ENCODE assay signal across 8 mouse cellular contexts in genomic region chr7:141540312-141541081, GRCm38 (mm10). TPM values are rescaled to one million over a fixed set of nuclear protein-coding genes. Genes with fewer than 3 reads are reported as not detected.
DNase-seq lines count a peak whose midpoint lies in the region; ATAC-seq and TF ChIP-seq lines count a peak whose summit lies in the region.

No protein-coding gene starts in this region.

- peak; percentile 19; the same call in 1 of the 2 replicates for ATAC-seq in embryonic facial prominence, embryonic 14.5 days (ENCODE audit: low read depth)
- 0 out of 2 replicates have a peak, but pooled peaks have one; percentile 33 for ATAC-seq in limb, embryonic 12.5 days (ENCODE audit: insufficient number of reproducible peaks, insufficient read depth, low FRiP score, low TSS enrichment, low read depth)
- ATAC-seq in midbrain, embryonic 13.5 days, result 0 out of 2 replicates have a peak, but pooled peaks have one; percentile 2
- peak; percentile 64 for ATAC-seq in stomach, postnatal 0 days (ENCODE audit: low FRiP score, low TSS enrichment)

- 22% methylated on average over 13 of the region's 13 CpGs for WGBS in thymus, adult 2 months
- WGBS in embryonic facial prominence, embryonic 14.5 days, result 57% methylated on average over 13 of the region's 13 CpGs
- 41% methylated on average over 13 of the region's 13 CpGs for WGBS in heart, adult 2 months
- 62% methylated on average over 13 of the region's 13 CpGs for WGBS in limb, embryonic 12.5 days
- 65% methylated on average over 13 of the region's 13 CpGs for WGBS in midbrain, embryonic 13.5 days
- 47% methylated on average over 13 of the region's 13 CpGs for WGBS in stomach, postnatal 0 days

- H3K9ac ChIP-seq in embryonic facial prominence, embryonic 14.5 days (ENCODE audit: low read depth, low read length), result peak overlapping the region; percentile 78
- peak overlapping the region; percentile 60 for H3K9ac ChIP-seq in heart, adult 2 months (ENCODE audit: low read depth, low read length)
- peak overlapping the region; percentile 78; the same call in 1 of the 2 replicates for H3K9ac ChIP-seq in limb, embryonic 12.5 days (replicated peaks)
- peak overlapping the region; percentile 54 for H3K9ac ChIP-seq in midbrain, embryonic 13.5 days (replicated peaks)
- H3K9ac ChIP-seq in stomach, postnatal 0 days (ENCODE audit: low read length), result peak overlapping the region; percentile 31; the same call in 1 of the 2 replicates

- H3K4me1 ChIP-seq in thymus, adult 2 months (replicated peaks; ENCODE audit: control insufficient read depth, insufficient read depth, low read length), result peaks cover 21% of the 10 kb centered on the region
- H3K4me1 ChIP-seq in embryonic facial prominence, embryonic 14.5 days (ENCODE audit: control insufficient read depth, insufficient read depth, low read length), result peaks cover 20% of the 10 kb centered on the region
- H3K4me1 ChIP-seq in heart, adult 2 months (ENCODE audit: control insufficient read depth, insufficient read depth, low read length), result peaks cover 10% of the 10 kb centered on the region
- peaks cover 20% of the 10 kb centered on the region for H3K4me1 ChIP-seq in limb, embryonic 12.5 days (replicated peaks)
- peaks cover 20% of the 10 kb centered on the region for H3K4me1 ChIP-seq in midbrain, embryonic 13.5 days (replicated peaks)
- peaks cover 8% of the 10 kb centered on the region; the same call in 1 of the 2 replicates for H3K4me1 ChIP-seq in stomach, postnatal 0 days (replicated peaks; ENCODE audit: control insufficient read depth, insufficient read depth)

- H3K27me3 ChIP-seq in thymus, adult 2 months (ENCODE audit: control insufficient read depth, insufficient read depth, low read length), result no peaks in the 10 kb centered on the region
- H3K27me3 ChIP-seq in embryonic facial prominence, embryonic 14.5 days (replicated peaks; ENCODE audit: control insufficient read depth, insufficient read depth, low read length), result no peaks in the 10 kb centered on the region
- H3K27me3 ChIP-seq in heart, adult 2 months (ENCODE audit: control insufficient read depth, insufficient read depth, low read length), result no peaks in the 10 kb centered on the region
- H3K27me3 ChIP-seq in limb, embryonic 12.5 days, result no peaks in the 10 kb centered on the region
- H3K27me3 ChIP-seq in midbrain, embryonic 13.5 days, result no peaks in the 10 kb centered on the region
- H3K27me3 ChIP-seq in stomach, postnatal 0 days (ENCODE audit: control insufficient read depth, insufficient read depth, low read length), result no peaks in the 10 kb centered on the region

- no peaks in the 10 kb centered on the region for H3K9me3 ChIP-seq in embryonic facial prominence, embryonic 14.5 days (ENCODE audit: control insufficient read depth, low read length)
- no peaks in the 10 kb centered on the region for H3K9me3 ChIP-seq in limb, embryonic 12.5 days
- H3K9me3 ChIP-seq in midbrain, embryonic 13.5 days, result no peaks in the 10 kb centered on the region
- H3K9me3 ChIP-seq in stomach, postnatal 0 days (ENCODE audit: control insufficient read depth, low read length), result no peaks in the 10 kb centered on the region

- TF ChIP-seq EP300 in heart, adult 2 months (IDR thresholded peaks at IDR 0.05; ENCODE audit: insufficient read depth, low read depth, low read length), result peak; percentile 63
- no peak for TF ChIP-seq EP300 in stomach, postnatal 0 days (optimal IDR thresholded peaks at IDR 0.05)

- H3K36me3 ChIP-seq in thymus, adult 2 months (ENCODE audit: control insufficient read depth, insufficient read depth, low read length), result no peaks in the 10 kb centered on the region
- H3K36me3 ChIP-seq in embryonic facial prominence, embryonic 14.5 days (ENCODE audit: control insufficient read depth, insufficient read depth, low read length), result no peaks in the 10 kb centered on the region
- no peaks in the 10 kb centered on the region for H3K36me3 ChIP-seq in heart, adult 2 months (ENCODE audit: control insufficient read depth, insufficient read depth, low read length)
- no peaks in the 10 kb centered on the region for H3K36me3 ChIP-seq in limb, embryonic 12.5 days
- H3K36me3 ChIP-seq in midbrain, embryonic 13.5 days, result no peaks in the 10 kb centered on the region
- no peaks in the 10 kb centered on the region for H3K36me3 ChIP-seq in stomach, postnatal 0 days (ENCODE audit: control insufficient read depth, insufficient read depth, low read length)

- peak overlapping the region; percentile 82 for H3K4me2 ChIP-seq in embryonic facial prominence, embryonic 14.5 days (ENCODE audit: low read depth, low read length)
- H3K4me2 ChIP-seq in limb, embryonic 12.5 days, result peak overlapping the region; percentile 86
- peak overlapping the region; percentile 92 for H3K4me2 ChIP-seq in midbrain, embryonic 13.5 days (replicated peaks)
- peak overlapping the region; percentile 76 for H3K4me2 ChIP-seq in stomach, postnatal 0 days (replicated peaks; ENCODE audit: low read depth)

- TF ChIP-seq POLR2A in thymus, adult 2 months (IDR thresholded peaks at IDR 0.05; ENCODE audit: control insufficient read depth, extremely low read depth, insufficient read depth, low read length, poor library complexity), result no peak
- TF ChIP-seq POLR2A in heart, adult 2 months (IDR thresholded peaks at IDR 0.05; ENCODE audit: insufficient read depth, low read depth, low read length), result peak; percentile 45; the same call in 1 of the 2 replicates

- intact Hi-C loops in heart, adult 2 months (cut with DNase I), result loop anchor here (1.0 kb wide), 1 partner anchor 21 kb away; no protein-coding TSS in a partner anchor

- H3K27ac ChIP-seq in thymus, adult 2 months (ENCODE audit: control insufficient read depth, insufficient read depth, low read length), result no peak overlapping the region
- peak overlapping the region; percentile 74 for H3K27ac ChIP-seq in embryonic facial prominence, embryonic 14.5 days (replicated peaks; ENCODE audit: low read depth, low read length)
- peak overlapping the region; percentile 69 for H3K27ac ChIP-seq in heart, adult 2 months
- H3K27ac ChIP-seq in limb, embryonic 12.5 days, result peak overlapping the region; percentile 56; the same call in 1 of the 2 replicates
- H3K27ac ChIP-seq in midbrain, embryonic 13.5 days, result peak overlapping the region; percentile 59
- H3K27ac ChIP-seq in stomach, postnatal 0 days (replicated peaks), result peak overlapping the region; percentile 91

- no peaks in the 10 kb centered on the region for H3K79me2 ChIP-seq in heart, adult 2 months (replicated peaks; ENCODE audit: control insufficient read depth, insufficient read depth, low read length)

- peak overlapping the region; percentile 75 for H3K4me3 ChIP-seq in thymus, adult 2 months (ENCODE audit: control insufficient read depth, insufficient read depth, low read length)
- H3K4me3 ChIP-seq in embryonic facial prominence, embryonic 14.5 days (ENCODE audit: low read depth, low read length), result peak overlapping the region; percentile 60
- H3K4me3 ChIP-seq in heart, adult 2 months, result peak overlapping the region; percentile 85
- H3K4me3 ChIP-seq in limb, embryonic 12.5 days (replicated peaks), result peak overlapping the region; percentile 74
- H3K4me3 ChIP-seq in midbrain, embryonic 13.5 days (replicated peaks), result peak overlapping the region; percentile 66
- peak overlapping the region; percentile 59 for H3K4me3 ChIP-seq in stomach, postnatal 0 days (ENCODE audit: low read depth, low read length)

- TF ChIP-seq CTCF in thymus, adult 2 months (IDR thresholded peaks at IDR 0.05; ENCODE audit: borderline replicate concordance, control insufficient read depth, extremely low read depth, insufficient read depth, low read length, poor library complexity), result no peak
- TF ChIP-seq CTCF in heart, adult 2 months (IDR thresholded peaks at IDR 0.05), result no peak
- no peak; the same call in 1 of the 2 replicates for TF ChIP-seq CTCF in stomach, postnatal 0 days (IDR thresholded peaks at IDR 0.05; ENCODE audit: low read depth)

- DNase-seq in thymus, adult 2 months, result peak; percentile 14
- no peak for DNase-seq in thymus, postnatal 25 days
- DNase-seq in embryonic facial prominence, embryonic 14.5 days (ENCODE audit: low spot score), result peak; percentile 77
- peak; percentile 62 to 83 for DNase-seq in heart, adult 2 months
- DNase-seq in kidney, adult 9 months, result peak; percentile 53
- peak; percentile 41 for DNase-seq in stomach, postnatal 0 days (ENCODE audit: low spot score)

RNA-seq across cellular contexts. Expression of gene Chid1, which starts 0.8 kb away (rescaled TPM):
- polyA plus RNA-seq in thymus, adult 2 months (2012; rRNA removed), result 26.5 and 36.8 TPM in 2 replicates
- polyA plus RNA-seq in embryonic facial prominence, embryonic 14.5 days (2014; fragmentation: Nextera tagmentation; extraction: Ambion mirVana), result 47.4 and 47.9 TPM in 2 replicates
- total RNA-seq in heart, adult 2 months (2021), result 10 to 100 TPM; 45.9 to 52.7 TPM
- 20.2 and 30.1 TPM in 2 replicates for polyA plus RNA-seq in heart, adult 2 months (2012; rRNA removed)
- polyA plus RNA-seq in limb, embryonic 12.5 days (2016; fragmentation: Nextera tagmentation; extraction: Ambion mirVana), result 27.5 and 28.0 TPM in 2 replicates
- 31.7 and 35.5 TPM in 2 replicates for polyA plus RNA-seq in midbrain, embryonic 13.5 days (2015; fragmentation: Nextera tagmentation; extraction: Ambion mirVana)
- 20.8 and 22.6 TPM in 2 replicates for polyA plus RNA-seq in stomach, postnatal 0 days (2015; fragmentation: Nextera tagmentation; extraction: Ambion mirVana)

RNA-seq across cellular contexts. Expression of gene Ap2a2, which starts 21.5 kb away (rescaled TPM):
- 40.9 and 45.7 TPM in 2 replicates for polyA plus RNA-seq in thymus, adult 2 months (2012; rRNA removed)
- polyA plus RNA-seq in embryonic facial prominence, embryonic 14.5 days (2014; fragmentation: Nextera tagmentation; extraction: Ambion mirVana), result 68.0 and 73.8 TPM in 2 replicates
- 10 to 100 TPM; 55.1 to 58.3 TPM for total RNA-seq in heart, adult 2 months (2021)
- polyA plus RNA-seq in heart, adult 2 months (2012; rRNA removed), result 28.5 and 29.9 TPM in 2 replicates
- polyA plus RNA-seq in limb, embryonic 12.5 days (2016; fragmentation: Nextera tagmentation; extraction: Ambion mirVana), result 93.3 and 94.1 TPM in 2 replicates
- 103 and 107 TPM in 2 replicates for polyA plus RNA-seq in midbrain, embryonic 13.5 days (2015; fragmentation: Nextera tagmentation; extraction: Ambion mirVana)
- polyA plus RNA-seq in stomach, postnatal 0 days (2015; fragmentation: Nextera tagmentation; extraction: Ambion mirVana), result 30.8 and 33.0 TPM in 2 replicates

Comparison
In these comparisons a context has a peak if more than half of its experiments do, and no peak if none do; other contexts are left out.
1. ATAC-seq: peak in every context shown above with its lines; median percentile 64 in stomach, postnatal 0 days; 33 in limb, embryonic 12.5 days; 19 in embryonic facial prominence, embryonic 14.5 days; 2 in midbrain, embryonic 13.5 days.